Mouse (Mus musculus) ovary, postnatal 14 days (tissue): ENCODE results near the gene Map3k1.

Source experiments
- DNase-seq: peaks from one replicate; pipeline ENCODE4 v3.0.0; 2022; ENCODE audit warnings: low spot score

Map3k1 gene

GRCm38 (mm10) chr13:111808637-111809465 lies at the start of gene Map3k1:
Gene Map3k1 (minus strand): TSS chr13:111808993.
- no peak for DNase-seq

GRCm38 (mm10) chr13:111856786-111857455 lies 48.1 kb upstream of the Map3k1 start:
- no peak for DNase-seq

GRCm38 (mm10) chr13:111856232-111856631 lies 47.4 kb upstream of the Map3k1 start:
- no peak for DNase-seq

GRCm38 (mm10) chr13:111852451-111853224 lies 43.8 kb upstream of the Map3k1 start:
- DNase-seq, result no peak

GRCm38 (mm10) chr13:111850046-111850837 lies 41.4 kb upstream of the Map3k1 start:
- no peak for DNase-seq

GRCm38 (mm10) chr13:111845471-111845870 lies 36.7 kb upstream of the Map3k1 start:
- no peak for DNase-seq

- DNase-seq, result no peak
Observed at GRCm38 (mm10) chr13:111844313-111844712, 35.5 kb upstream of the Map3k1 start.

GRCm38 (mm10) chr13:111835787-111836186 lies 27.0 kb upstream of the Map3k1 start:
- DNase-seq, result no peak

GRCm38 (mm10) chr13:111834613-111835012 lies 25.8 kb upstream of the Map3k1 start:
- no peak for DNase-seq

- no peak for DNase-seq
Observed at GRCm38 (mm10) chr13:111829473-111829872, 20.7 kb upstream of the Map3k1 start.

GRCm38 (mm10) chr13:111827481-111827880 lies 18.7 kb upstream of the Map3k1 start:
- DNase-seq, result no peak

GRCm38 (mm10) chr13:111824178-111824577 lies 15.4 kb upstream of the Map3k1 start:
- DNase-seq, result no peak

- DNase-seq, result no peak
Observed at GRCm38 (mm10) chr13:111821727-111822375, 13.1 kb upstream of the Map3k1 start.

- no peak for DNase-seq
Observed at GRCm38 (mm10) chr13:111819618-111820385, 11.0 kb upstream of the Map3k1 start.

- DNase-seq, result no peak
Observed at GRCm38 (mm10) chr13:111819106-111819505, 10.3 kb upstream of the Map3k1 start.

- DNase-seq, result no peak
Observed at GRCm38 (mm10) chr13:111818216-111818903, 9.6 kb upstream of the Map3k1 start.

- no peak for DNase-seq
Observed at GRCm38 (mm10) chr13:111817773-111818172, 9.0 kb upstream of the Map3k1 start.

GRCm38 (mm10) chr13:111816431-111816830 lies 7.6 kb upstream of the Map3k1 start:
- DNase-seq, result no peak

- DNase-seq, result no peak
Observed at GRCm38 (mm10) chr13:111815486-111815885, 6.7 kb upstream of the Map3k1 start.

GRCm38 (mm10) chr13:111815017-111815416 lies 6.2 kb upstream of the Map3k1 start:
- no peak for DNase-seq
